Mouse (Mus musculus): ENCODE measurements around the gene 1700067K01Rik.

- no peak for TF ChIP-seq CTCF (IDR thresholded peaks at IDR 0.05; ENCODE audit: control insufficient read depth, insufficient read depth, low read length)
- TF ChIP-seq POLR2A (IDR thresholded peaks at IDR 0.05; ENCODE audit: borderline replicate concordance, control insufficient read depth, low read depth, low read length) = no peak
These were observed 21.8 kb downstream of the 1700067K01Rik start for GRCm38 (mm10) chr8:84023085-84023484.
